Mouse (Mus musculus) spleen, adult 2 months (tissue): Measurements from ENCODE around the gene Vamp9.

Experiments
- CTCF ChIP-seq: fragments of 200-500 bp; IDR thresholded peaks from 2 replicates; pipeline ENCODE4 v1.5.1; 2011; ENCODE audit warnings: mild to moderate bottlenecking, inconsistent platforms; ENCODE audit not compliant: insufficient read depth, insufficient read length, insufficient replicate concordance; ENCODE audit errors: extremely low read depth
- POLR2A ChIP-seq: fragments of 200-500 bp; IDR thresholded peaks from 2 replicates; pipeline ENCODE4 v1.6.1; 2011; ENCODE audit warnings: low read depth, low read length, inconsistent platforms

GRCm38 (mm10) chr5:99959236-99959936, 53.3 kb downstream of the Vamp9 start:
- TF ChIP-seq CTCF, result no peak
- no peak for TF ChIP-seq POLR2A
